31 mouse cellular contexts compared by ENCODE assay signal in genomic region chr4:108482776-108483175, GRCm38 (mm10).
"Had no signal": no experiment of that assay in that cellular context is flagged by ENCODE, and none has a peak within 500 bp of the region (broad histone marks: within the 10 kb centered on the region; RNA-seq: fewer than 3 reads in every experiment).

No protein-coding gene starts in this region.

- H3K9me3 ChIP-seq: limb, embryonic 10.5 days; limb, embryonic 12.5 days; limb, embryonic 13.5 days; limb, embryonic 15.5 days; liver, embryonic 12.5 days; liver, embryonic 13.5 days; liver, embryonic 15.5 days; lung, embryonic 15.5 days; megakaryocyte, embryonic 14.5 days; midbrain, embryonic 12.5 days; midbrain, embryonic 13.5 days; midbrain, embryonic 15.5 days had no signal

- H3K9ac ChIP-seq: limb, embryonic 12.5 days; limb, embryonic 13.5 days; limb, embryonic 15.5 days; liver, embryonic 12.5 days; liver, embryonic 13.5 days; liver, embryonic 14.5 days; liver, embryonic 15.5 days; liver, postnatal 0 days; lung, embryonic 14.5 days; lung, embryonic 15.5 days; midbrain, embryonic 12.5 days; midbrain, embryonic 13.5 days; midbrain, embryonic 15.5 days had no signal

- ATAC-seq: liver, embryonic 12.5 days; liver, postnatal 0 days; lung, postnatal 0 days; midbrain, embryonic 13.5 days; midbrain, embryonic 15.5 days; midbrain, embryonic 16.5 days had no signal

- DNase-seq: left cerebral cortex, postnatal 4 days; liver; liver, embryonic 13.5 days; liver, postnatal 0 days; lung, adult 18-20 months; lung, adult 2 months; lung, embryonic 14.5 days; lung, postnatal 10 days; lung, postnatal 14 days; lung, postnatal 36 days; lung, postnatal 4 days; midbrain, embryonic 14.5 days had no signal

- H3K4me3 ChIP-seq: left cerebral cortex, adult 2 months; limb, embryonic 10.5 days; limb, embryonic 12.5 days; limb, embryonic 13.5 days; limb, embryonic 15.5 days; liver, embryonic 12.5 days; liver, embryonic 13.5 days; liver, embryonic 15.5 days; lung, embryonic 15.5 days; megakaryocyte, embryonic 14.5 days; midbrain, embryonic 10.5 days; midbrain, embryonic 12.5 days; midbrain, embryonic 13.5 days; midbrain, embryonic 15.5 days; myocyte had no signal

- H3K4me2 ChIP-seq: limb, embryonic 12.5 days; limb, embryonic 13.5 days; limb, embryonic 15.5 days; liver, embryonic 11.5 days; liver, embryonic 12.5 days; liver, embryonic 13.5 days; liver, embryonic 15.5 days; lung, embryonic 14.5 days; lung, embryonic 15.5 days; midbrain, embryonic 12.5 days; midbrain, embryonic 13.5 days; midbrain, embryonic 15.5 days had no signal

- H3K4me1 ChIP-seq: limb, embryonic 10.5 days; limb, embryonic 12.5 days; limb, embryonic 13.5 days; limb, embryonic 15.5 days; liver, embryonic 12.5 days; liver, embryonic 13.5 days; liver, embryonic 15.5 days; lung, embryonic 15.5 days; midbrain, embryonic 10.5 days; midbrain, embryonic 12.5 days; midbrain, embryonic 13.5 days; midbrain, embryonic 15.5 days had no signal

- H3K27me3 ChIP-seq: limb, embryonic 12.5 days; limb, embryonic 13.5 days; limb, embryonic 15.5 days; liver, embryonic 12.5 days; liver, embryonic 13.5 days; liver, embryonic 15.5 days; lung, embryonic 15.5 days; megakaryocyte, embryonic 14.5 days; midbrain, embryonic 12.5 days; midbrain, embryonic 13.5 days; midbrain, embryonic 15.5 days had no signal

- H3K27ac ChIP-seq: left cerebral cortex, adult 2 months; limb, embryonic 10.5 days; limb, embryonic 12.5 days; limb, embryonic 13.5 days; limb, embryonic 15.5 days; liver, embryonic 12.5 days; liver, embryonic 13.5 days; liver, embryonic 14.5 days; liver, embryonic 15.5 days; lung, embryonic 15.5 days; macrophage; midbrain, embryonic 10.5 days; midbrain, embryonic 12.5 days; midbrain, embryonic 13.5 days; midbrain, embryonic 15.5 days had no signal
